Mouse (Mus musculus) bone marrow, adult 2 months (tissue): ENCODE measurements around the gene Polr2e.

Experiments used
- CTCF ChIP-seq: fragments of 200-500 bp; IDR thresholded peaks from 2 replicates; pipeline ENCODE4 v1.5.1; 2011; ENCODE audit warnings: low read length, control low read depth; ENCODE audit not compliant: control insufficient read depth, insufficient read depth
- POLR2A ChIP-seq: fragments of 200-500 bp; IDR thresholded peaks from 2 replicates; pipeline ENCODE4 v1.6.1; 2011; ENCODE audit warnings: low read depth, mild to moderate bottlenecking, control low read depth, low read length, borderline replicate concordance; ENCODE audit not compliant: control insufficient read depth

DNA sequence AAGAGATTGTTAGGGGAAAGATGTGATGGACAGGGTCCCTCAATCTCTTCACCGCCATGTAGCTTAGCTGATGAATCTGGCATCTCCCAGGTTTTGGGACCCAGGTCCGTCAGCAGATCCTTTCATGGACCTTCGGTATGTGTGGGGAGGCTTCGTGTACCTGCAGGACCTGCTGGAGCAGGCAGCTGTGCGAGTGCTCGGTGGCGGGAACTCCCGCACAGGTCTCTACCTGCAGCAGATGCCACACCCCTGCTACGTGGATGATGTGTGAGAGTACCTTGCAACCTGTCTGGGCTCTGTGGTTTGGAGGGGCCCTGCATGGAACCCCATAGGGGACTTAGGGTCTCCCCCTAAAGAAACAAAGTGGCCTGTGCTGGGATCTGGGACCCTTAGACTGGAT lies 37.6 kb downstream of the Polr2e start:
- TF ChIP-seq CTCF (no peak), POLR2A (no peak)
